Mouse (Mus musculus) forebrain, embryonic 13.5 days (tissue): ENCODE results near the gene Fam129c. TPM values are rescaled to one million over a fixed set of nuclear protein-coding genes. Genes with fewer than 3 reads are reported as not detected.

Experiments used
- ATAC-seq: fragments of 200-750 bp; cut with Nextera tagmentation; 2 replicates; pipeline ENCODE4 v1.8.0; 2017
- H3K27ac ChIP-seq: fragments of 300-500 bp; sonication (generic); 2 replicates; pipeline ENCODE4 v1.5.1; 2015; ENCODE audit warnings: inconsistent platforms, mild to moderate bottlenecking, moderate library complexity
- H3K27me3 ChIP-seq: fragments of 300-500 bp; sonication (generic); 2 replicates; pipeline ENCODE4 v1.6.1; 2015; ENCODE audit warnings: mild to moderate bottlenecking, inconsistent platforms
- H3K36me3 ChIP-seq: fragments of 300-500 bp; sonication (generic); 2 replicates; pipeline ENCODE4 v1.6.1; 2015; ENCODE audit warnings: mild to moderate bottlenecking, inconsistent platforms; ENCODE audit not compliant: poor library complexity, severe bottlenecking
- H3K4me1 ChIP-seq: fragments of 300-500 bp; sonication (generic); 2 replicates; pipeline ENCODE4 v1.6.1; 2015; ENCODE audit warnings: inconsistent platforms
- H3K4me2 ChIP-seq: fragments of 300-500 bp; sonication (generic); 2 replicates; pipeline ENCODE4 v1.6.1; 2015; ENCODE audit warnings: inconsistent platforms, mild to moderate bottlenecking, moderate library complexity
- H3K4me3 ChIP-seq: fragments of 300-500 bp; sonication (generic); 2 replicates; pipeline ENCODE4 v1.5.1; 2015; ENCODE audit warnings: mild to moderate bottlenecking, inconsistent platforms
- H3K9ac ChIP-seq: fragments of 300-500 bp; sonication (generic); 2 replicates; pipeline ENCODE4 v1.6.1; 2015; ENCODE audit warnings: mild to moderate bottlenecking, inconsistent platforms
- H3K9me3 ChIP-seq: fragments of 300-500 bp; sonication (generic); replicated peaks from 2 replicates; pipeline ENCODE4 v1.6.1; 2016; ENCODE audit warnings: inconsistent platforms
- WGBS: fragments of 180-500 bp; shearing (Covaris S2); methylation state at CpG from one replicate; pipeline ENCODE4 v1.1.7; 2015; 5-methylcytosine and 5-hydroxymethylcytosine counted together
- polyA plus RNA-seq: library from polyadenylated mRNA; unstranded; fragments of >200 nt; fragmentation: Nextera tagmentation; extraction: Ambion mirVana; gene quantifications from 2 replicates; pipeline ENCODE4 v1.2.1, GENCODE M21; 2015

The Fam129c gene
- polyA plus RNA-seq, 1 experiment from 2014 or later: 5.1 TPM

GRCm38 (mm10) chr8:71596384-71596783, 1.1 kb upstream of the Fam129c start:
- WGBS: 58% methylated on average over 6 of the region's 6 CpGs
- peaks cover 16% of the 10 kb centered on the region for H3K27me3 ChIP-seq
- peaks cover 32% of the 10 kb centered on the region for H3K4me1 ChIP-seq
- peaks cover 10% of the 10 kb centered on the region; the same call in 1 of the 2 replicates for H3K36me3 ChIP-seq
- no peak overlapping the region for H3K27ac ChIP-seq
- H3K9ac ChIP-seq: peak overlapping the region; percentile 16; the same call in 1 of the 2 replicates
- no peak overlapping the region for H3K4me3 ChIP-seq
- no peak overlapping the region; the same call in 1 of the 2 replicates for H3K4me2 ChIP-seq
- H3K9me3 ChIP-seq: no peaks in the 10 kb centered on the region
- no peak for ATAC-seq

GRCm38 (mm10) chr8:71596798-71597197, 650 bp upstream of the Fam129c start:
- H3K27ac ChIP-seq: no peak overlapping the region

GRCm38 (mm10) chr8:71598375-71598774, 927 bp downstream of the Fam129c start:
- H3K9ac ChIP-seq: no peak overlapping the region
- no peak for ATAC-seq
- H3K4me2 ChIP-seq: no peak overlapping the region
- H3K27ac ChIP-seq: no peak overlapping the region
- peaks cover 36% of the 10 kb centered on the region for H3K27me3 ChIP-seq
- H3K4me1 ChIP-seq: peaks cover 32% of the 10 kb centered on the region
- H3K9me3 ChIP-seq: no peaks in the 10 kb centered on the region
- no peak overlapping the region for H3K4me3 ChIP-seq
- H3K36me3 ChIP-seq: peaks cover 10% of the 10 kb centered on the region; the same call in 1 of the 2 replicates

More at GRCm38 (mm10) chr8:71596798-71597197, 650 bp upstream of the Fam129c start:
- no peak overlapping the region for H3K4me3 ChIP-seq
- peaks cover 29% of the 10 kb centered on the region for H3K4me1 ChIP-seq
- ATAC-seq: no peak
- no peaks in the 10 kb centered on the region for H3K9me3 ChIP-seq
- WGBS: 86% methylated on average over 4 of the region's 4 CpGs
- H3K4me2 ChIP-seq: no peak overlapping the region
- peaks cover 20% of the 10 kb centered on the region for H3K27me3 ChIP-seq
- H3K9ac ChIP-seq: peak overlapping the region; percentile 16; the same call in 1 of the 2 replicates
- peaks cover 10% of the 10 kb centered on the region; the same call in 1 of the 2 replicates for H3K36me3 ChIP-seq

GRCm38 (mm10) chr8:71598841-71599240, 1.4 kb downstream of the Fam129c start:
- Histone ChIP-seq H3K4me2 (no peak overlapping the region), H3K27ac (no peak overlapping the region), H3K9me3 (no peaks in the 10 kb centered on the region), H3K27me3 (peaks cover 40% of the 10 kb centered on the region), H3K4me3 (no peak overlapping the region), H3K36me3 (peaks cover 10% of the 10 kb centered on the region; the same call in 1 of the 2 replicates), H3K9ac (no peak overlapping the region), H3K4me1 (peaks cover 27% of the 10 kb centered on the region)
- ATAC-seq: no peak
- WGBS: 96% methylated on average over 5 of the region's 5 CpGs

GRCm38 (mm10) chr8:71601939-71602665, 4.7 kb downstream of the Fam129c start:
- Histone ChIP-seq H3K27me3 (peaks cover 48% of the 10 kb centered on the region), H3K27ac (no peak overlapping the region), H3K9ac (peak overlapping the region; percentile 54), H3K4me3 (peak overlapping the region; percentile 33), H3K4me2 (peak overlapping the region; percentile 56), H3K9me3 (no peaks in the 10 kb centered on the region), H3K36me3 (peaks cover 3% of the 10 kb centered on the region; the same call in 1 of the 2 replicates), H3K4me1 (peaks cover 13% of the 10 kb centered on the region)
- WGBS: 3% methylated on average over 65 of the region's 65 CpGs
- ATAC-seq: peak; percentile 57

GRCm38 (mm10) chr8:71602666-71603334, 5.4 kb downstream of the Fam129c start:
- Histone ChIP-seq H3K9me3 (no peaks in the 10 kb centered on the region), H3K4me1 (peaks cover 13% of the 10 kb centered on the region), H3K9ac (peak overlapping the region; percentile 54), H3K4me2 (peak overlapping the region; percentile 56), H3K36me3 (peaks cover 3% of the 10 kb centered on the region; the same call in 1 of the 2 replicates), H3K27ac (no peak overlapping the region), H3K27me3 (peaks cover 48% of the 10 kb centered on the region), H3K4me3 (peak overlapping the region; percentile 33)
- peak; percentile 60 for ATAC-seq
- 2% methylated on average over 32 of the region's 32 CpGs for WGBS

GRCm38 (mm10) chr8:71604021-71604420, 6.6 kb downstream of the Fam129c start:
- Histone ChIP-seq H3K27ac (no peak overlapping the region), H3K36me3 (peaks cover 3% of the 10 kb centered on the region; the same call in 1 of the 2 replicates), H3K9ac (no peak overlapping the region), H3K4me3 (no peak overlapping the region), H3K4me2 (no peak overlapping the region), H3K4me1 (peaks cover 13% of the 10 kb centered on the region), H3K27me3 (peaks cover 48% of the 10 kb centered on the region), H3K9me3 (no peaks in the 10 kb centered on the region)
- WGBS: 51% methylated on average over 7 of the region's 7 CpGs
- no peak for ATAC-seq

GRCm38 (mm10) chr8:71610822-71611651, 13.6 kb downstream of the Fam129c start, which contains the start of gene Colgalt1:
Gene Colgalt1 (plus strand): TSS chr8:71610998.
- Histone ChIP-seq H3K36me3 (peaks cover 27% of the 10 kb centered on the region), H3K4me1 (peaks cover 15% of the 10 kb centered on the region), H3K4me3 (peak within 1 kb of the TSS; percentile 88), H3K9ac (peak within 1 kb of the TSS; percentile 89), H3K27ac (peak within 1 kb of the TSS; percentile 87), H3K27me3 (no peaks in the 10 kb centered on the region), H3K9me3 (no peaks in the 10 kb centered on the region), H3K4me2 (peak within 1 kb of the TSS; percentile 72)
- ATAC-seq: peak; percentile 99
- under 1% methylated on average over 82 of the region's 82 CpGs for WGBS

GRCm38 (mm10) chr8:71612141-71612540, 14.7 kb downstream of the Fam129c start:
- H3K9ac ChIP-seq: peak overlapping the region; percentile 89
- peaks cover 38% of the 10 kb centered on the region for H3K36me3 ChIP-seq
- 35% methylated on average over 5 of the region's 5 CpGs for WGBS
- H3K27me3 ChIP-seq: no peaks in the 10 kb centered on the region
- peak overlapping the region; percentile 88 for H3K4me3 ChIP-seq
- peak overlapping the region; percentile 72 for H3K4me2 ChIP-seq
- H3K9me3 ChIP-seq: no peaks in the 10 kb centered on the region
- ATAC-seq: no peak
- H3K27ac ChIP-seq: no peak overlapping the region
- peaks cover 15% of the 10 kb centered on the region for H3K4me1 ChIP-seq

- no peak for ATAC-seq
- Histone ChIP-seq H3K4me2 (no peak overlapping the region), H3K27me3 (no peaks in the 10 kb centered on the region), H3K4me1 (peaks cover 15% of the 10 kb centered on the region), H3K9ac (no peak overlapping the region; the same call in 1 of the 2 replicates), H3K9me3 (no peaks in the 10 kb centered on the region), H3K36me3 (peaks cover 51% of the 10 kb centered on the region), H3K4me3 (no peak overlapping the region), H3K27ac (no peak overlapping the region)
- 74% methylated on average over 4 of the region's 4 CpGs for WGBS
These were observed 16.0 kb downstream of the Fam129c start for GRCm38 (mm10) chr8:71613418-71613817.

- no peak overlapping the region for H3K4me2 ChIP-seq
- no peak overlapping the region for H3K4me3 ChIP-seq
These were observed 22.3 kb downstream of the Fam129c start for GRCm38 (mm10) chr8:71619786-71620185.

More at GRCm38 (mm10) chr8:71619786-71620185, 22.3 kb downstream of the Fam129c start:
- no peak overlapping the region for H3K27ac ChIP-seq
- no peak overlapping the region for H3K9ac ChIP-seq
- ATAC-seq: no peak
- H3K4me1 ChIP-seq: no peaks in the 10 kb centered on the region
- 97% methylated on average over 2 of the region's 2 CpGs for WGBS
- H3K9me3 ChIP-seq: no peaks in the 10 kb centered on the region
- H3K36me3 ChIP-seq: peaks cover 96% of the 10 kb centered on the region
- no peaks in the 10 kb centered on the region for H3K27me3 ChIP-seq
